Mouse (Mus musculus) liver, embryonic 14.5 days (tissue): ENCODE data around the gene Higd2a. TPM values are rescaled to one million over a fixed set of nuclear protein-coding genes. Genes with fewer than 3 reads are reported as not detected.

ENCODE experiments used
- ATAC-seq: fragments of 200-750 bp; cut with Nextera tagmentation; 2 replicates; pipeline ENCODE4 v1.8.0; 2017; ENCODE audit warnings: moderate number of reproducible peaks, mild to moderate bottlenecking, moderate library complexity; ENCODE audit not compliant: insufficient read depth
- DNase-seq, 3 experiments: peaks; one replicate each; pipeline ENCODE4 v3.0.0-alpha.2; 2012 to 2013; ENCODE audit warnings: low read depth in 3 of 3, low spot score in 3 of 3
- H3K27ac ChIP-seq: fragments of 300-500 bp; sonication (generic); 2 replicates; pipeline ENCODE4 v1.5.1; 2014; ENCODE audit warnings: moderate library complexity, mild to moderate bottlenecking, control low read depth, inconsistent platforms
- H3K27me3 ChIP-seq: fragments of 300-500 bp; sonication (generic); 2 replicates; pipeline ENCODE4 v1.6.1; 2014; ENCODE audit warnings: mild to moderate bottlenecking, low read length, moderate library complexity; ENCODE audit not compliant: control insufficient read depth, insufficient read depth
- H3K36me3 ChIP-seq: fragments of 300-500 bp; sonication (generic); replicated peaks from 2 replicates; pipeline ENCODE4 v1.6.1; 2014; ENCODE audit warnings: low read depth; ENCODE audit not compliant: control insufficient read depth, insufficient read depth
- H3K4me1 ChIP-seq, 2 experiments: fragments of 200-500 bp in 1 of 2; fragments of 300-500 bp in 1 of 2; sonication (generic) in 1 of 2; replicated peaks; 2 replicates each; pipeline ENCODE4 v1.6.1; 2012 to 2014; ENCODE audit warnings: antibody characterized with exemption in 1 of 2, inconsistent platforms in 1 of 2, low read length in 1 of 2; ENCODE audit not compliant: control insufficient read depth in 2 of 2, insufficient read depth in 2 of 2
- H3K4me2 ChIP-seq: fragments of 300-500 bp; sonication (generic); 2 replicates; pipeline ENCODE4 v1.6.1; 2014; ENCODE audit warnings: low read depth, mild to moderate bottlenecking, control low read depth, moderate library complexity
- H3K4me3 ChIP-seq, 2 experiments: fragments of 200-500 bp in 1 of 2; fragments of 300-500 bp in 1 of 2; sonication (generic) in 1 of 2; 2 replicates each; pipeline ENCODE4 v1.5.1; 2012 to 2014; ENCODE audit warnings: low read depth in 2 of 2, low read length in 2 of 2, mild to moderate bottlenecking in 2 of 2, control low read depth in 1 of 2, inconsistent platforms in 1 of 2, moderate library complexity in 1 of 2; ENCODE audit not compliant: insufficient read depth in 1 of 2
- H3K9ac ChIP-seq: fragments of 300-500 bp; sonication (generic); replicated peaks from 2 replicates; pipeline ENCODE4 v1.6.1; 2014; ENCODE audit warnings: mild to moderate bottlenecking, control low read depth, moderate library complexity
- H3K9me3 ChIP-seq: fragments of 300-500 bp; sonication (generic); 2 replicates; pipeline ENCODE4 v1.6.1; 2016; ENCODE audit warnings: low read length, mixed read lengths; ENCODE audit not compliant: control insufficient read depth
- CTCF ChIP-seq: IDR thresholded peaks from 2 replicates; pipeline ENCODE4 v1.5.1; 2016; ENCODE audit warnings: antibody characterized with exemption, low read depth, control low read depth
- EP300 ChIP-seq: IDR thresholded peaks from 2 replicates; pipeline ENCODE4 v1.6.1; 2016; ENCODE audit warnings: antibody characterized with exemption, low read depth
- WGBS: fragments of 180-500 bp; shearing (Covaris S2); extraction: QIAGEN DNeasy Blood & Tissue Kit; methylation state at CpG from one replicate; pipeline ENCODE4 v1.1.7; 2014; ENCODE audit not compliant: insufficient replicate concordance; 5-methylcytosine and 5-hydroxymethylcytosine counted together
- polyA plus RNA-seq, 2 experiments: library from polyadenylated mRNA; depleted of rRNA in 1 of 2; stranded (reverse) in 1 of 2; unstranded in 1 of 2; fragments of >200 nt; fragmentation: Nextera tagmentation in 1 of 2; extraction: Ambion mirVana in 1 of 2; gene quantifications; 2 replicates each; pipeline versions ENCODE4 v1.2.1 to v1.2.3; 2012 to 2014

Gene Higd2a
- polyA plus RNA-seq, 2 experiments = 57.7 to 113 TPM

DNA sequence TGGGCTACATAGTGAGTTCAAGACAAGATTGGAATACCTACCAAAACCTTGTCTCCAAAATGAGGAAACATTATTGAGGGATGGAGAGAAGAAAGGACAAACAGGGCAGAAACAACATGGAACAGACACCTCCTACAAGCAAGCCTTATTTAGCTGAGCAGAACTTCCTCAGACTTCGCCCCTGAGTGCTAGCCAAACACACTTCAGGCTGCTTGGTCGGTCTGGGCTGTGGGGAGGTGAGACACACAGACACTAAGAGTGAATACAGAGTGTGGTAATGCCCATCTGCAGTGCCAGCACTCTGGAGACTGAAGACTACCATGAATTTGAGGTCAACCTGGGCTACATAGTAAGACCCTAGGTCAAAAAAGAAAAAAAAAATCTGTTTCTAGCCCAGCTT, 30.4 kb upstream of the Higd2a start:
- Histone ChIP-seq H3K4me2 (no peak overlapping the region), H3K9me3 (no peaks in the 10 kb centered on the region), H3K9ac (no peak overlapping the region), H3K27ac (no peak overlapping the region), H3K4me3 (no peak overlapping the region), H3K27me3 (no peaks in the 10 kb centered on the region), H3K36me3 (peaks cover 27% of the 10 kb centered on the region), H3K4me1 (peaks cover 2 to 6% of the 10 kb centered on the region in 2 experiments; a peak in 2 of 4 replicates)
- no peak for TF ChIP-seq EP300
- no peak for TF ChIP-seq CTCF
- 69% methylated on average over 2 of the region's 2 CpGs for WGBS
- ATAC-seq (no peak), DNase-seq (no peak)

DNA sequence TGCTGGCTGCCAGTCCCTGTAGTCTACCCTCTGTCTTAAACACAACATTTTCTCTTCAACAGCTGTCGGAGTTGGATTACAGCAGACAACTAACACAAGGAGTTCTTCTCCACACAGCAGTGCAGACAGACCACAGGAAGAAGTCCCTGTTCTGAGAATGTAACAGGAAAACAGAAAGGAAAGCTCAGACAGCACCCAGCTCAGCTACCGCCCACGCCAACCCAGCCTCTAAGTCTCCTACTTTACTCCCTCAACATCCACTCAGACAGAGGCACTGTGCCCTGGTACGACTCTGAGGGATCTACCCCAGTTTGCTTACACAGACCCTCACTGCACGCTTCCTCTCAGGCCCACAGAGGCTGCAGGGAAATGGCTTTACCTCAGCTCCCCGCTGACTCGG, 29.4 kb upstream of the Higd2a start:
- H3K9ac ChIP-seq = no peak overlapping the region
- no peak overlapping the region for H3K4me2 ChIP-seq
- no peak overlapping the region for H3K4me3 ChIP-seq
- WGBS = 86% methylated on average over 7 of the region's 7 CpGs
- TF ChIP-seq CTCF (no peak), EP300 (no peak)
- no peaks in the 10 kb centered on the region for H3K9me3 ChIP-seq
- no peaks in the 10 kb centered on the region for H3K27me3 ChIP-seq
- H3K27ac ChIP-seq = no peak overlapping the region
- peaks cover 5 to 8% of the 10 kb centered on the region in 2 experiments; a peak in 3 of 4 replicates for H3K4me1 ChIP-seq
- H3K36me3 ChIP-seq = peaks cover 27% of the 10 kb centered on the region
- no peak for ATAC-seq
- no peak for DNase-seq

DNA sequence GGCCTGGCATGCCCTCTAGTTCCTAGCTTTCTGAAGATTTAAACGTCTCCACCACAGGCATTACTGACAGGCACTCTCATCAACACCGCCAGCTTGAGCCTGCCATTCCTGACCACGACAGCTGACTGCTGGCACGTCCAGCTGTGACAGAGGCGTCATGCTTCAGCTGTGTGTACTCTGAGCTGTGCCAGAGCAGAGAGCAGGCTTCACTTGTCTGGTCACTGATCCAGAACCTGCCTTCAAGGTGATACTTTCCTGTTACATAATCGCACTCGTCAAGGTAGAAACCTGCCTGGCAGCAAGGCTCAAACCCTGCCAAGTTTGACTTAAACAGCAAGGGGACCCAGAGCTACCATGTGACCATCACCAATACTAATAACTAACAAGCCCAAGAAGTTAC, 27.4 kb upstream of the Higd2a start:
- DNase-seq = no peak
- ATAC-seq = no peak
- H3K4me3 ChIP-seq = no peak overlapping the region
- H3K27me3 ChIP-seq = no peaks in the 10 kb centered on the region
- H3K9ac ChIP-seq = no peak overlapping the region
- no peak overlapping the region for H3K27ac ChIP-seq
- no peaks in the 10 kb centered on the region for H3K9me3 ChIP-seq
- TF ChIP-seq EP300 (no peak), CTCF (no peak)
- peaks cover 9 to 14% of the 10 kb centered on the region in 2 experiments for H3K4me1 ChIP-seq
- peaks cover 16% of the 10 kb centered on the region for H3K36me3 ChIP-seq
- no peak overlapping the region for H3K4me2 ChIP-seq
- WGBS = 71% methylated on average over 7 of the region's 7 CpGs

DNA sequence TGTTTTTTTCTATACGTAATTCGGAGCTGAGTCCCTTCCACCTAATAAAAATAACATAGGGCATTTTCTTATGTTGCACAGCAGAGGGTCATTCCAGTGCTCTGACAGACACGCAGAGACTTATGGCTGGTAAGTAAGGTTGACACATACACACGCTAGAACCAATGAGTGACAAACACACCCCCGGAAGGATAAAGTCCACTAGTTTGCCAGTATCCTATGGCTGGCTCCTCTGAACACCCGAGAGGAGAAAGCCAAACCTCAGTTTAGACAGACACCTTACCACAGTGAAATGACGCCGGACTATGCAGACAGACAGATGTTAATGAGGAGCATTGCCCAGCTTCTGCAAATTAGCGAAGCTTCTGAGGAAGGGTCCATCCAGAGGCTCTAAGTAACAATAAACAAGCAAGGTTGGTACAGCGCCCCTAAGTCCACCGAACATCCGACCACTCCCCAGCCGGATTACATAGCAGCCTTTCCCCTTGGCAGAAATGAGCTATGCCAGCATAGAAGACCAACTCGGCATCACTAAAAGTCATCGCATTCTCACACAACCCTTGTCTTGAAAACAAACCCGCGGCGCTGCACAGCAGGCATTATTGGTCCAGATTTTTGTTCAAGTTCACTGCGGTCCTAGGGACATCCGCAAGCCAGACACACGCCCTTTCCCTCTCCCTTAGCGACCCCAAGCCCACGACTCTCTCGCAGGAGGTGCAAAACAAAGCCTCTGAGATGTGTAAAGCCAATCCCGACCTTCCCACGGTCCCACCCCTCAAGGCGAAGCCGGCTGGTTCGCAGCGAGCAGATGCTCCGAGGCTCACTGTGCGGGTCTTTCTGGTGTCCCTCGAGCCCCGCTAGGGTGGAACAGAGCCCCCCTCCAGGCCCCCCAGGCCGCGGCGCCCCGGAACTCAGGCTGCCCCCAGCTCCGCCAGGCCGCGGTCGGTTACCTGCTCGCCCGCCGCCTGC, 25.5 kb upstream of the Higd2a start:
- peak overlapping the region; percentile 86 to 94 for H3K4me3 ChIP-seq
- peaks cover 3% of the 10 kb centered on the region for H3K36me3 ChIP-seq
- no peaks in the 10 kb centered on the region for H3K27me3 ChIP-seq
- H3K9me3 ChIP-seq = no peaks in the 10 kb centered on the region
- peak overlapping the region; percentile 83 for H3K4me2 ChIP-seq
- peak; percentile 50 for ATAC-seq
- 9% methylated on average over 45 of the region's 45 CpGs for WGBS
- peak overlapping the region; percentile 36; the same call in 1 of the 2 replicates for H3K27ac ChIP-seq
- TF ChIP-seq CTCF = no peak
- H3K9ac ChIP-seq = peak overlapping the region; percentile 94
- H3K4me1 ChIP-seq = peaks cover 9 to 18% of the 10 kb centered on the region in 2 experiments
- DNase-seq = no peak

DNA sequence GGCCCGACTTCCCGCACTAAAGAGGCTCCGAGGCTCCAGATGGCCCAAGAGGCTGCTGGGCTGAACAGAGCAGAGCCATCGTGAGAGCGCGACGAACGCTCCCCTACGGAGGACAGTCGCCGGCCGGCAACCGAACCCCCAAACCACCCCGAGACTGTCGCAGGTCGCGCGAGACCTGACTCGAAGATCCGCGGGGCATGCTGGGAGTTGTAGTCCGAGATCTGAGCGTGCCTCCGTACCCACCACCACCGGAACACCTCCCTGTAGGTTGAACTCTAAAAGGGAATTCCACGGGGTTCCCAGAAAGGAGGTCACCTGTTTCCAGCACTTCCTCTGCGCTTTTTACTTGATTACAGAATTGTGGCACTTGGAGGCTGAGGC, 24.8 kb upstream of the Higd2a start, which contains the start of gene 4833439L19Rik:
TSS of gene 4833439L19Rik (minus strand) at position 235 of the 381 bp plus-strand sequence.
- H3K36me3 ChIP-seq = no peaks in the 10 kb centered on the region; the same call in 1 of the 2 replicates
- peak within 1 kb of the TSS; percentile 86 to 94 for H3K4me3 ChIP-seq
- TF ChIP-seq CTCF (no peak), EP300 (0 out of 2 replicates have a peak, but pooled peaks have one; percentile 18)
- WGBS = under 1% methylated on average over 27 of the region's 27 CpGs
- peak within 1 kb of the TSS; percentile 94 for H3K9ac ChIP-seq
- peaks cover 9 to 18% of the 10 kb centered on the region in 2 experiments for H3K4me1 ChIP-seq
- H3K27me3 ChIP-seq = no peaks in the 10 kb centered on the region
- H3K9me3 ChIP-seq = no peaks in the 10 kb centered on the region
- peak; percentile 85 to 89 (median 85) for DNase-seq
- H3K27ac ChIP-seq = peak within 1 kb of the TSS; percentile 59
- ATAC-seq = peak; percentile 95
- peak within 1 kb of the TSS; percentile 83 for H3K4me2 ChIP-seq
